Mouse (Mus musculus) midbrain, embryonic 12.5 days (tissue): ENCODE measurements around the gene Enkur. TPM values are rescaled to one million over a fixed set of nuclear protein-coding genes. Genes with fewer than 3 reads are reported as not detected.

ENCODE experiments used
- ATAC-seq: fragments of 200-750 bp; cut with Nextera tagmentation; 2 replicates; pipeline ENCODE4 v1.8.0; 2017; ENCODE audit warnings: low read depth, moderate TSS enrichment, moderate library complexity; ENCODE audit not compliant: low FRiP score
- H3K27ac ChIP-seq: fragments of 300-500 bp; sonication (generic); replicated peaks from 2 replicates; pipeline ENCODE4 v1.5.1; 2016; ENCODE audit warnings: mild to moderate bottlenecking
- H3K27me3 ChIP-seq: fragments of 300-500 bp; sonication (generic); 2 replicates; pipeline ENCODE4 v1.6.1; 2016; ENCODE audit warnings: mild to moderate bottlenecking
- H3K36me3 ChIP-seq: fragments of 300-500 bp; sonication (generic); 2 replicates; pipeline ENCODE4 v1.6.1; 2016
- H3K4me1 ChIP-seq: fragments of 300-500 bp; sonication (generic); 2 replicates; pipeline ENCODE4 v1.6.1; 2016
- H3K4me2 ChIP-seq: fragments of 300-500 bp; sonication (generic); replicated peaks from 2 replicates; pipeline ENCODE4 v1.6.1; 2016; ENCODE audit warnings: mild to moderate bottlenecking, moderate library complexity
- H3K4me3 ChIP-seq: fragments of 300-500 bp; sonication (generic); 2 replicates; pipeline ENCODE4 v1.5.1; 2016; ENCODE audit warnings: mild to moderate bottlenecking
- H3K9ac ChIP-seq: fragments of 300-500 bp; sonication (generic); replicated peaks from 2 replicates; pipeline ENCODE4 v1.6.1; 2016; ENCODE audit warnings: mild to moderate bottlenecking, moderate library complexity
- H3K9me3 ChIP-seq: fragments of 300-500 bp; sonication (generic); 2 replicates; pipeline ENCODE4 v1.6.1; 2016; ENCODE audit warnings: mild to moderate bottlenecking
- WGBS: fragments of 180-500 bp; shearing (Covaris S2); methylation state at CpG from one replicate; pipeline ENCODE4 v1.1.7; 2016; 5-methylcytosine and 5-hydroxymethylcytosine counted together
- polyA plus RNA-seq: library from polyadenylated mRNA; unstranded; fragments of >200 nt; fragmentation: Nextera tagmentation; extraction: Ambion mirVana; gene quantifications from 2 replicates; pipeline ENCODE4 v1.2.1, GENCODE M21; 2016

Gene Enkur
- polyA plus RNA-seq, 1 experiment from 2014 or later, result 1.2 TPM

DNA sequence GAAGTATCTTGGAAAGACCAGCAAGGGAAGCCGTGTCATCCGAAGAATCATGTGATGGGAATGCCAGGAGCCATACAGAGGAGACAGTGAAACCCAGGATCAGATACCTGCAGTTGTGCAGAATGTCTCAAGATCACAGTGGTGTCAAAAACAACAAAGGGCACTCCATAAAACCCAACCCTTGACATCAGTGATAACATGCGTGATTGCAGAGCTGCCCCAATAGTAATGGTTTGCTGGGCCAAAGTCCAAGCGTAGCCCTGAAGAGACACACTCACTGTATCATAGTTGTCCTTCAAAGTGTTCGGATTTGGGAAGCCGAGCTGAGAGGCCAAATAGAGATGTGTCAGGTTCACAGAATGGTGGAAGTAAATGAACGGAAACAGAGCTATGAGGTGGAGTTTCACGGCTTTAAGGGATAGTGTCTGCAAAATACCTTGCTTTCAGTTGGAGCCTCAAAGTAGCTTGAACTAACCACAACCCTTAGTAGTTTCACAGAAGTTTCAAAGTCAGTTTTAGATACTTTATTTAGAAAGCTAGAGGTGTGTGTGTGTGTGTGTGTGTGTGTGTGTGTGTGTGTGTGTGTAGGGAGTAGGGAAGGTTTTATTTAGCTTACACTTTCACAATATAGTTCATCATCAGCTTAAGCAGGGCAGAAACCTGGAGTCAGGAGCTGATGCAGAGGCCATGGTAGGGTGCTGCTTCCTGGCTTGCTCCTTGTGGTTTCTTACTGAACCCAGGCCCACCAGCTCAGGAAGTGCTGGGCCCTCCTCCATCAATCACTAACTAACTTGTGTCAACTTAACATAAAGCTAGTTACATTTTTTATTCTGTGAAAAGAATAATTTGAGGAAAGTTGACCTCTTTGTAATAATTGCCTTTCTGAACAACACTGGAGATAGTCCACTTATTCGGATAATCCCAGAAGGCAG, 17.6 kb upstream of the Enkur start:
- Histone ChIP-seq H3K27me3 (no peaks in the 10 kb centered on the region), H3K27ac (no peak overlapping the region), H3K9ac (no peak overlapping the region), H3K4me1 (no peaks in the 10 kb centered on the region), H3K9me3 (no peaks in the 10 kb centered on the region), H3K36me3 (no peaks in the 10 kb centered on the region), H3K4me2 (no peak overlapping the region), H3K4me3 (no peak overlapping the region)
- 94% methylated on average over 9 of the region's 9 CpGs for WGBS
- ATAC-seq, result no peak

DNA sequence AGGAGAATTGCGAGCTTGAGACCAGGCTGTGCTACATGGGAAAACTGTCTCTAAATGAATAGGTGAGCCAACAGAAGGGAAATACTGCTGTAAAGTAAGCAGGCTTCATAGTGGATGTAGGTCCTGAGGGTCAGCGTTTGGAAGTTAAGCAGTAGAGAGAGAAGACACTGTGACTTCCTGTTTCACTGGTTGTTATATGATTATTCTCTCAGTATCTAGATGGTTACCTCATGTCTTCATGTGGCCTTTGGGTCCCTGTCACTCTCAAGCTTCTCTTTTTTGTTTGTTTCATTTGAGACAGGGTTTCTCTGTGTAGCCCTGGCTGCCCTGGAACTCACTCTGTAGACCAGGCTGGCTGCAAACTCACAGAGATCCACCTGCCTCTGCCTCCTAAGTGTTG, 10.1 kb upstream of the Enkur start:
- Histone ChIP-seq H3K9ac (no peak overlapping the region), H3K4me2 (no peak overlapping the region), H3K9me3 (no peaks in the 10 kb centered on the region), H3K36me3 (peaks cover 30% of the 10 kb centered on the region; the same call in 1 of the 2 replicates), H3K27ac (no peak overlapping the region), H3K4me3 (no peak overlapping the region), H3K27me3 (no peaks in the 10 kb centered on the region), H3K4me1 (no peaks in the 10 kb centered on the region)
- no peak for ATAC-seq
- 87% methylated on average over 2 of the region's 2 CpGs for WGBS

DNA sequence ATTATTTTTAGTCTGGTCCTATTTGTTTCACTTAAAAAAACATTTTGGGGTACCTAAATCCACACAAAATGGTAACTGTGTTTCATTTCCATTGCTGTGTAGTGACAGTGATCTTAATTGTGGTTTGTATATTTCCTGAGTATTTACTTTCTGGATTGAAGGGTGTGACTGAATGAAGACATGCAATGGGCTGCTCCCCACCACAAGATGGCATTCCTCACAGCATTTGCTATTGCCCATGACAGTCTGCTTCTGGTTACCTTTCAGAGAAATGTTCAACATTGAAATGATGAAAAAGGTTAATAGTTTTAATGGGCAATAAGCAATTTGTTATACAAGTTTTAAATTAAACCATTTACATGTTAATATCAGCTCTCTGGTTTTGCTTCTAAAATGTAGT, 9.2 kb upstream of the Enkur start:
- Histone ChIP-seq H3K9me3 (no peaks in the 10 kb centered on the region), H3K9ac (no peak overlapping the region), H3K4me2 (no peak overlapping the region), H3K27me3 (no peaks in the 10 kb centered on the region), H3K27ac (no peak overlapping the region), H3K4me1 (no peaks in the 10 kb centered on the region), H3K4me3 (no peak overlapping the region), H3K36me3 (peaks cover 30% of the 10 kb centered on the region; the same call in 1 of the 2 replicates)
- no peak for ATAC-seq

DNA sequence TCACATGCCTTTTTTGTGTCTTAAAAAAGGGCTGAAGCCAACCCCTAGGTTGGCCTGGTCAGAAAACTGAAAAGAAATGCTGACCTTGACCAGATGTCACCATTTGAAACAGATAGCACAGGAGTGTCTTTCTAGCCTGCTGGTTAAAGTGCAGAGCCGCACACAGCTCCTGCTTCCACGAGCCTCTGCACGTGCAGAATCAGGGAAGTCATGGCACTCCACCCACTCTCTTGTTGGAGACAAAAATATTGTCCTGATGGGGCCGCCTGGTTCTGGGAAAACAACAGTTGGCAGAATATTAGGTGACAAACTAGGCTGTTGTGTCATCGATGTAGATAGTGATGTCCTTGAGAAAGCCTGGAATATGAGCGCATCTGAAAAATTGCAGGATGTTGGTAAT, 6.2 kb upstream of the Enkur start:
- WGBS, result 89% methylated on average over 6 of the region's 6 CpGs
- no peak for ATAC-seq

DNA sequence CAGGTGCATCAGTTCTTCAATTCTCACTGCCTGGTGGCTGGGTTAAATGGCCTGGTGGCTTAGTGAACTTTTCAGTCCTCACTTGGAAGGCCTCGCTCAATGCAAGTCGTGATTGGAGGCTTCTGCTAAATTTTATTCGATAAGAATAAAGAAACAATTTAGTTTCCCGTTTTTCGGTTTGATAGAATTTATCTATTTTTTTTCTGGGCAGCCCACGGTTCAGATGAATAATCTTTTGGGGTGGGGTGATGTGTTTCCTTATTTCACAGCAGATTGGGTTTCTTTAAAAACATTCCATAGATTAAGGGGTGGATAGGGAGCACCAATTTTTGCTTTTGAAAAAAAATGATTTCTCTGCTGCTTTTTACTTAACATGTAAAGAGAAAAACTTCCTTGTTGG, 1.1 kb upstream of the Enkur start:
- Histone ChIP-seq H3K27ac (peak overlapping the region; percentile 71; the same call in 1 of the 2 replicates), H3K4me2 (peak overlapping the region; percentile 74), H3K4me1 (peaks cover 16% of the 10 kb centered on the region), H3K9ac (peak overlapping the region; percentile 77), H3K36me3 (0 out of 2 replicates have a peak, but pooled peaks cover 1% of the 10 kb centered on the region), H3K27me3 (no peaks in the 10 kb centered on the region; the same call in 1 of the 2 replicates), H3K9me3 (no peaks in the 10 kb centered on the region), H3K4me3 (peak overlapping the region; percentile 71)
- ATAC-seq, result no peak
- WGBS, result 48% methylated on average over 6 of the region's 6 CpGs

More for the DNA sequence above, 6.2 kb upstream of the Enkur start:
- Histone ChIP-seq H3K4me3 (no peak overlapping the region), H3K36me3 (peaks cover 19% of the 10 kb centered on the region; the same call in 1 of the 2 replicates), H3K9me3 (no peaks in the 10 kb centered on the region), H3K4me2 (no peak overlapping the region), H3K27me3 (no peaks in the 10 kb centered on the region), H3K27ac (no peak overlapping the region), H3K4me1 (peaks cover 10% of the 10 kb centered on the region), H3K9ac (no peak overlapping the region)

DNA sequence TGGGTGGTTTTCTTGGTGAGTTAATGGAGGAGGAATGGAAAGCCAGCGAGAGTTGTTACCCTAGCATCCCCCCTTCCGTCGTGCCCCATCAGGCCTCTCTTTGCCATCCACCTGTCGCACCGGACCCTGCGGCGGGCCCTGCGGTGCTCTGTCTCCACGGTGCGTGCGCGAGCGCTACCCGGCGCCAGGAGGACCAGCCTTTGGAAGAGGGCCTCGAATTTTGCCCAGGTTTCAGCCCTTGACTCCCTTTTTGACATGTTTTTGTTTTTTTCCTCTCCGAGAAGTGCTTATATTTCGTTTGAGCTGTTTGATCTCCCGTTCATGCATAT, 630 bp upstream of the Enkur start:
- Histone ChIP-seq H3K4me3 (peak overlapping the region; percentile 71), H3K9me3 (no peaks in the 10 kb centered on the region), H3K27ac (peak overlapping the region; percentile 71), H3K9ac (peak overlapping the region; percentile 77), H3K4me2 (peak overlapping the region; percentile 74), H3K27me3 (no peaks in the 10 kb centered on the region; the same call in 1 of the 2 replicates), H3K36me3 (no peaks in the 10 kb centered on the region), H3K4me1 (peaks cover 16% of the 10 kb centered on the region)
- ATAC-seq, result peak; percentile 92
- 0% methylated on average over 19 of the region's 19 CpGs for WGBS

DNA sequence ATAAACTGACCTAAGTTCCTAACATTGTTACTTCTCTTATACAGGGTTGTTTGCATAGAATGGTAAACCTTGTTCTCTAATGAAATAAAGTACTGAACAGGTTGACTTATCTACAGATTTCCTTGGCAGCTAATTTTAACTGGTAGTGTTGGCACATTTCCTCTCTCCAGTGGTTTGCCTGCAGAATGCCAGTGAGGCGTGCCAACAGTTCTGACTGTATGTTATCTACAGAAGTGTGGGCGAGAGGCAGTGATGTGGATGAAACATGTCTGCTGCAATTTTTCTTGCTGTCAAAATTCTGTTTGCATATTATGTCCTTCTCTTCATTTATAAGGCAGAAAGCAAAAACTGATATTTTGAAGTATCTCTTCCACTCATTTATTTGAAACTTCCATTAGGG, 2.4 kb downstream of the Enkur start:
- Histone ChIP-seq H3K4me2 (no peak overlapping the region), H3K36me3 (no peaks in the 10 kb centered on the region), H3K27me3 (no peaks in the 10 kb centered on the region; the same call in 1 of the 2 replicates), H3K9ac (no peak overlapping the region), H3K27ac (no peak overlapping the region), H3K9me3 (no peaks in the 10 kb centered on the region), H3K4me3 (no peak overlapping the region), H3K4me1 (peaks cover 16% of the 10 kb centered on the region)
- ATAC-seq, result no peak
- 91% methylated on average over 2 of the region's 2 CpGs for WGBS

DNA sequence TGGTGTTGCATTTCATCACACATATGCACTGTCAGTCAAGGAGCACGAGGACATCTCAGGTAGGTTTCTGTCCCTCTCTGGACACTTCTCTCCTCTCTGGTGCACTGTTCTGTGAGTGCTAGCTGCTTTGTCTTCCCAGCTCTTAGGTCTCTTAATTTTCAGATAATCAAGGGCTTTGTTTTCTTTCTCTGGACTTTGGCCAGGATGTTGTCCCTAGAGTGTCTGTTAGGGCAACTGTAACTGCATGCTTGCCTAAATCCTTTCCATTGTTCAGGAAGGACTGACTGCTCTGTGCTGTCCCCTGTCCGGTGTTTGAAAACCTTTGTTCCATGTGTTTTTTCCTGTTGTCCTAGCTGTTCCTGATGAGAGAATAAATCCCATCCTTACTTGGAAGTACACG, 6.1 kb downstream of the Enkur start:
- no peak overlapping the region for H3K27ac ChIP-seq
- no peaks in the 10 kb centered on the region; the same call in 1 of the 2 replicates for H3K27me3 ChIP-seq
- H3K4me1 ChIP-seq, result no peaks in the 10 kb centered on the region
- H3K4me2 ChIP-seq, result no peak overlapping the region
- no peaks in the 10 kb centered on the region for H3K9me3 ChIP-seq
- WGBS, result 64% methylated on average over 3 of the region's 3 CpGs
- no peak overlapping the region for H3K9ac ChIP-seq
- ATAC-seq, result no peak
- no peaks in the 10 kb centered on the region for H3K36me3 ChIP-seq
- H3K4me3 ChIP-seq, result no peak overlapping the region

DNA sequence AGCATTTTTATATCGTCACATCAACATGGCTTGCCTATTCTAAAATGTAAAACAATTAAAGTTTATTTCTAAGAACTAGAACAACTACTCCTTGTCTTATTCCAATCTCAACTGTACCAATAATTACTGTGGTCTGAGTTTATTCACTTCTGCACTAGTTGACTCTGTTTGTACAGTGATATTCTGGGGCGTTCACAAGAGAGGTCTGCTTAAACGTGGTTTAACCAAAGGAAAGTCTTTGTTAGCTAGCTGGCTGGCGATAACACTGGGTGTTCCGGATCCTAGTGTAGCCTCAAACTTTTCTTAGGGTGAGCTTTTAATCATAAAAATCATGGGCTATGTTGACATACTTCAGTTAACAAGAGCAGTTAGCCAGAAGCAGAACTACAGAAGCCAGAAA, 9.9 kb downstream of the Enkur start:
- 94% methylated on average over 5 of the region's 5 CpGs for WGBS
- no peaks in the 10 kb centered on the region for H3K36me3 ChIP-seq

DNA sequence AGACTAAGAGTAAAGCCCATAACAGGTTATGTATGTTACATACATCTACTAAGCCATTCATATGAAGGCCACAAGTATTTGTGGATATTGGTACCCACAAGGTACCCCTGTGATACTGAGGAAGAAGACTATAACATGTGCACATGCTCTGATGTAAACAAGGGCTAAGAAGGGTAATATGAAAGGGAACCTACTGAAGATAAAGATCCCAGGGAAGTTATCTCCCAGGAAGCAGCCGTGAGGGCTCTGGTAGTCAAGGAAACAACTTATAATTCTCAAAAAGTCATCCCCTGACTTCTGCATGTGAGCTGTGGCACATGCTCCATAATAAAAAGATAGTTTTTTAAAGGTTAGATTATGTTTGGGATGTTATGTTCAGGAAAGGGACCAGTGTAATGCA, 13.9 kb downstream of the Enkur start:
- Histone ChIP-seq H3K4me2 (no peak overlapping the region), H3K36me3 (no peaks in the 10 kb centered on the region), H3K9ac (no peak overlapping the region), H3K27ac (no peak overlapping the region), H3K9me3 (no peaks in the 10 kb centered on the region), H3K27me3 (no peaks in the 10 kb centered on the region), H3K4me1 (0 out of 2 replicates have a peak, but pooled peaks cover 2% of the 10 kb centered on the region), H3K4me3 (no peak overlapping the region)
- 78% methylated on average over 1 of the region's 1 CpGs for WGBS
- ATAC-seq, result no peak

More for the DNA sequence above, 9.9 kb downstream of the Enkur start:
- Histone ChIP-seq H3K9me3 (no peaks in the 10 kb centered on the region), H3K4me3 (no peak overlapping the region), H3K4me1 (no peaks in the 10 kb centered on the region), H3K27ac (no peak overlapping the region), H3K9ac (no peak overlapping the region), H3K27me3 (no peaks in the 10 kb centered on the region), H3K4me2 (no peak overlapping the region)
- ATAC-seq, result no peak

DNA sequence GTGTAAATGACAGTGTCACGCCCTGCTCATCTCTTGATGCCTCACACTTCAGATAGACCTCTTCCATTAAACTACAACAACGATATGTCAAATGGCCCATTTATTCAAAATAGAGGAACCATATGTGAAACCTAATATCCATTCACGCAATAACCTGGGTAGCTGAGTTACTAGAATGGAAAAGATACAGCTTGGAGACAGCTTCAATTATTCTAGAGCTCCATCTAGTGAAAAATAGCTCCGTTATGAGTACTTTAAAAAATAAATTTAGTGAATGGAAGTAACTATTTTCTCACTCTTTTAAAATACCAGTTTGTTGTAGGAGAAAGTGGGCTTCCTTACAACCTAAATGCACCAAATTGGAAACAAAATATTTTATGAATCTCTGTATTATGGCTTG, 16.6 kb downstream of the Enkur start:
- WGBS, result 78% methylated on average over 4 of the region's 4 CpGs
- ATAC-seq, result no peak
- H3K27ac ChIP-seq, result no peak overlapping the region
- no peak overlapping the region for H3K9ac ChIP-seq
- H3K27me3 ChIP-seq, result no peaks in the 10 kb centered on the region
- H3K4me2 ChIP-seq, result no peak overlapping the region
- H3K4me1 ChIP-seq, result 0 out of 2 replicates have a peak, but pooled peaks cover 2% of the 10 kb centered on the region
- H3K36me3 ChIP-seq, result no peaks in the 10 kb centered on the region
- H3K9me3 ChIP-seq, result no peaks in the 10 kb centered on the region
- no peak overlapping the region for H3K4me3 ChIP-seq

DNA sequence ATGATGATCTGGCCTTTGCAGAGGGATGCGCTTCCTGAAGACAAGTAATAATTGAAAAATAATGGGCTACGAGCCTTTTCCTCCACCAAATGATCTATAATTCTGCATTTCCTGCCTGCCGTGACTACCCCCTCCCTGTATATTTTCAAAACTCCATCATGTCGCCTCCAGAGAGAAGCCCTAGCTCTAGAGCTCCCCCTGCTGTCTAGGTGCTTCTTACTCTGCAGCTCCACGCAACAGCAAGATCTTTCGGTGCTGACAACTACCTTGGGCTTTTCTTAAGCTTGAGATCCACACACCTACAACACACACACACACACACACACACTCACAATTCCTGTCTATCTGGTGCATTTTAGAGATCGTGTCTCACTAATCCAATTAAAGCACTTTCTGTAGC, 17.6 kb downstream of the Enkur start:
- H3K9ac ChIP-seq, result no peak overlapping the region
- no peak overlapping the region for H3K4me2 ChIP-seq
- H3K36me3 ChIP-seq, result no peaks in the 10 kb centered on the region
- WGBS, result 65% methylated on average over 7 of the region's 7 CpGs
- H3K9me3 ChIP-seq, result no peaks in the 10 kb centered on the region
- no peak overlapping the region for H3K4me3 ChIP-seq
- H3K27ac ChIP-seq, result no peak overlapping the region
- H3K4me1 ChIP-seq, result 0 out of 2 replicates have a peak, but pooled peaks cover 2% of the 10 kb centered on the region
- H3K27me3 ChIP-seq, result no peaks in the 10 kb centered on the region
- ATAC-seq, result 0 out of 2 replicates have a peak, but pooled peaks have one; percentile 44
